Mouse (Mus musculus) liver, embryonic 16.5 days (tissue): Measurements from ENCODE around the gene Tmem198b. TPM values are rescaled to one million over a fixed set of nuclear protein-coding genes. Genes with fewer than 3 reads are reported as not detected.
"Not testable (repeated sequence)": the region's sequence is repeated elsewhere in the genome, so short reads cannot be mapped to it uniquely, and the experiment has no call there.

ENCODE experiments used
- ATAC-seq: fragments of 200-750 bp; cut with Nextera tagmentation; 2 replicates; pipeline ENCODE4 v1.8.0; 2017; ENCODE audit warnings: low read depth, mild to moderate bottlenecking, moderate number of reproducible peaks, moderate library complexity
- H3K27ac ChIP-seq: fragments of 300-500 bp; sonication (generic); 2 replicates; pipeline ENCODE4 v1.5.1; 2014; ENCODE audit warnings: mild to moderate bottlenecking, low read length
- H3K27me3 ChIP-seq: fragments of 300-500 bp; sonication (generic); 2 replicates; pipeline ENCODE4 v1.6.1; 2014; ENCODE audit warnings: low read depth, low read length, mixed read lengths; ENCODE audit not compliant: control insufficient read depth, insufficient read depth
- H3K36me3 ChIP-seq: fragments of 300-500 bp; sonication (generic); 2 replicates; pipeline ENCODE4 v1.6.1; 2014; ENCODE audit warnings: mild to moderate bottlenecking; ENCODE audit not compliant: control insufficient read depth, insufficient read depth
- H3K4me1 ChIP-seq: fragments of 300-500 bp; sonication (generic); 2 replicates; pipeline ENCODE4 v1.6.1; 2014; ENCODE audit warnings: low read depth, low read length, mixed read lengths; ENCODE audit not compliant: control insufficient read depth
- H3K4me2 ChIP-seq: fragments of 300-500 bp; sonication (generic); 2 replicates; pipeline ENCODE4 v1.6.1; 2014; ENCODE audit warnings: low read depth, low read length, mixed read lengths
- H3K4me3 ChIP-seq: fragments of 300-500 bp; sonication (generic); 2 replicates; pipeline ENCODE4 v1.5.1; 2014; ENCODE audit warnings: low read depth, mild to moderate bottlenecking, low read length
- H3K9ac ChIP-seq: fragments of 300-500 bp; sonication (generic); 2 replicates; pipeline ENCODE4 v1.6.1; 2014; ENCODE audit warnings: low read depth, low read length
- H3K9me3 ChIP-seq: fragments of 300-500 bp; sonication (generic); replicated peaks from 2 replicates; pipeline ENCODE4 v1.6.1; 2016; ENCODE audit warnings: low read length; ENCODE audit not compliant: control insufficient read depth
- WGBS: fragments of 180-500 bp; shearing (Covaris S2); extraction: QIAGEN DNeasy Blood & Tissue Kit; methylation state at CpG from one replicate; pipeline ENCODE4 v1.1.7; 2014; ENCODE audit not compliant: insufficient replicate concordance; 5-methylcytosine and 5-hydroxymethylcytosine counted together
- polyA plus RNA-seq: library from polyadenylated mRNA; unstranded; fragments of >200 nt; fragmentation: Nextera tagmentation; extraction: Ambion mirVana; gene quantifications from 2 replicates; pipeline ENCODE4 v1.2.1, GENCODE M21; 2015

The Tmem198b gene
- polyA plus RNA-seq, 1 experiment from 2014 or later: 3.1 TPM

- Histone ChIP-seq H3K4me1 (peaks cover 18% of the 10 kb centered on the region), H3K9ac (no peak overlapping the region), H3K27me3 (no peaks in the 10 kb centered on the region), H3K4me3 (no peak overlapping the region), H3K4me2 (no peak overlapping the region), H3K27ac (no peak overlapping the region), H3K9me3 (no peaks in the 10 kb centered on the region), H3K36me3 (peaks cover 5% of the 10 kb centered on the region)
- ATAC-seq: no peak
- WGBS: 87% methylated on average over 9 of the region's 9 CpGs
These were observed 19.7 kb upstream of the Tmem198b start for GRCm38 (mm10) chr10:128823821-128824220.

DNA sequence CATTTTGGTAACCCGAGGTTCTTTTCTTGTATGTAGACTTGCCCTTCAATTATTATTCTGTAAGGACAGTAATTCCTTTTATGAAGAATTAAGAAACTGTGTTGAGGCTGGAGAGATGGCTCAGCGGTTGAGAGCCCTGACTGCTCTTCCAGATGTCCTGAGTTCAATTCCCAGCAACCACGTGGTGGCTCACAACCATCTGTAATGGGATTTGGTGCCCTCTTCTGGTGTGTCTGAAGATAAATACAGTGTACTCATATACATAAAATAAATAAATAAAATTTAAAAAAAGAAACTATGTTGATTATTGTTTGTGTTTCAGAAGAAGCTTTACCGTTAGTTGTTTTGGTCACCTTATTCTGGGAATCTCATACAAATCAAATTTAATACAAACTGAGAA, 18.9 kb upstream of the Tmem198b start:
- not testable (repeated sequence) for H3K27ac ChIP-seq, H3K27me3 ChIP-seq, H3K9me3 ChIP-seq, H3K36me3 ChIP-seq, ATAC-seq
- H3K4me2 ChIP-seq: peak overlapping the region; percentile 84
- peaks cover 18% of the 10 kb centered on the region for H3K4me1 ChIP-seq
- H3K4me3 ChIP-seq: peak overlapping the region; percentile 91
- H3K9ac ChIP-seq: peak overlapping the region; percentile 82
- WGBS: 72% methylated on average over 4 of the region's 4 CpGs

DNA sequence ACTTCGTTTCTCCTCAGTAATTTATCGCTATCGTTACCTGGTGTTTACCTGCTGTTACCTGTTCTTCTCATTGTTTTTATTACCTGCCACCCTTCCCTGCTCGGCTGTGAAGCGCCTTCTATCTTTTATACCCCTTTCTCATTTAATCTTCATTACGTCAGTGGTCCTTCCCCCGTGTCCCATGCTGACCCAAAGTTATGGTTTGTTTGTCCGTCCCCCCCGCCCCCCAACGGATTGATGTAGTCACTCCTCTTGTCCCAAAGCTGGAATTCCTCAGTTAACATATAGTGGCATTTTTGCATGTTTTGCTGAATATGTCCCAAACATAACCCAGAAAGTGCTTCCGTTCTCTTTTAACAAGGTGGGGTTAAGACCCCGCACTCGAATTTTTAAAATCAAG, 18.0 kb upstream of the Tmem198b start:
- no peak for ATAC-seq
- H3K36me3 ChIP-seq: peaks cover 14% of the 10 kb centered on the region
- 2% methylated on average over 13 of the region's 13 CpGs for WGBS
- H3K4me1 ChIP-seq: peaks cover 18% of the 10 kb centered on the region
- peak overlapping the region; percentile 82 for H3K9ac ChIP-seq
- H3K27ac ChIP-seq: peak overlapping the region; percentile 76
- peak overlapping the region; percentile 84 for H3K4me2 ChIP-seq
- no peaks in the 10 kb centered on the region for H3K9me3 ChIP-seq
- H3K4me3 ChIP-seq: peak overlapping the region; percentile 91
- no peaks in the 10 kb centered on the region for H3K27me3 ChIP-seq

- Histone ChIP-seq H3K4me2 (peak within 1 kb of the TSS; percentile 86), H3K27me3 (no peaks in the 10 kb centered on the region), H3K9me3 (no peaks in the 10 kb centered on the region), H3K4me1 (peaks cover 18% of the 10 kb centered on the region), H3K36me3 (peaks cover 20% of the 10 kb centered on the region), H3K9ac (peak within 1 kb of the TSS; percentile 82), H3K27ac (peak within 1 kb of the TSS; percentile 76), H3K4me3 (peak within 1 kb of the TSS; percentile 91)
- ATAC-seq: peak; percentile 98
- WGBS: under 1% methylated on average over 46 of the region's 46 CpGs
These were observed 17.3 kb upstream of the Tmem198b start, which contains the start of gene Ormdl2 for GRCm38 (mm10) chr10:128821358-128822056. Ormdl2 (minus strand) TSS chr10:128821645.

DNA sequence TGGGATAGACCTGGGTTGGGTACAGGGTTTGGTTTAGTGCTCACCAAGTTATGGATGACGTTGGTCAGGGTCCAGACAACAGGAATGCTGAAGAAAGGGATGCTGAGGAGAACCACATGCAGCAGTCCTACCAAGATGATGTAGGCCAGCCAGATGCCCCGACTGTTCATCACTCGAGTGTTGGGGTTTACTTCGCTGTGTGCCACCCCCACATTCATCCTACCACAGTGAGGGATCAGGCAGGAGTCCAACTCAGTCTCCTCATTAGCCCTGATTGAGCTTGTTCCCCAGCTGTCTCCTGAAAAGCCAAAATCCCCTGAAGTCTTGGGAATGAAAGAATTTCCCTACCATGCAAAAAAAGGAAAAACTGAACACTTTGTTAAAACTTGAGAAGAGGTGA, 16.0 kb upstream of the Tmem198b start:
- Histone ChIP-seq H3K4me1 (peaks cover 18% of the 10 kb centered on the region), H3K9me3 (no peaks in the 10 kb centered on the region), H3K9ac (no peak overlapping the region), H3K36me3 (peaks cover 28% of the 10 kb centered on the region), H3K4me2 (peak overlapping the region; percentile 86), H3K27ac (no peak overlapping the region), H3K4me3 (peak overlapping the region; percentile 91; the same call in 1 of the 2 replicates), H3K27me3 (no peaks in the 10 kb centered on the region)
- 80% methylated on average over 4 of the region's 4 CpGs for WGBS
- ATAC-seq: no peak

DNA sequence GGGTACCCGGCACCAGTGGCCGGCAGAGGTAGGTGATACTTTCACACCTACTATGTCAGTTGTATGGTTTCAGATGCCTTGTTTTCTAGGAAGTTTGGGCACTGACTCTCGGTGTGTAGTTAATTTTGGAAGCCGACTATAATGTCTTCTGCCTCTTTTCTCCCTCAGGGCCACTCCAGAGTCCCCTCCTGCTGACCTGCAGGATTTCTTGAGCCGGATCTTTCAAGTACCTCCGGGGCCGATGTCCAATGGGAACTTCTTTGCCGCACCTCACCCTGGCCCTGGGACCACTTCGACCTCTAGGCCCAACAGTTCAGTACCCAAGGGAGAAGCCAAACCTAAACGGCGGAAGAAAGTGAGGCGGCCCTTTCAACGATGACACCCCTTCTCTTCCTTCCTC, 12.9 kb upstream of the Tmem198b start, which contains the start of gene Sarnp:
TSS of gene Sarnp (plus strand) at position 301 of the 400 bp plus-strand sequence.
- H3K9me3 ChIP-seq: no peaks in the 10 kb centered on the region
- H3K36me3 ChIP-seq: peaks cover 36% of the 10 kb centered on the region
- peaks cover 8% of the 10 kb centered on the region for H3K4me1 ChIP-seq
- no peak within 1 kb of the TSS for H3K4me3 ChIP-seq
- WGBS: 84% methylated on average over 13 of the region's 13 CpGs
- ATAC-seq: no peak
- no peak within 1 kb of the TSS for H3K27ac ChIP-seq
- H3K4me2 ChIP-seq: no peak within 1 kb of the TSS
- H3K27me3 ChIP-seq: no peaks in the 10 kb centered on the region
- no peak within 1 kb of the TSS for H3K9ac ChIP-seq

DNA sequence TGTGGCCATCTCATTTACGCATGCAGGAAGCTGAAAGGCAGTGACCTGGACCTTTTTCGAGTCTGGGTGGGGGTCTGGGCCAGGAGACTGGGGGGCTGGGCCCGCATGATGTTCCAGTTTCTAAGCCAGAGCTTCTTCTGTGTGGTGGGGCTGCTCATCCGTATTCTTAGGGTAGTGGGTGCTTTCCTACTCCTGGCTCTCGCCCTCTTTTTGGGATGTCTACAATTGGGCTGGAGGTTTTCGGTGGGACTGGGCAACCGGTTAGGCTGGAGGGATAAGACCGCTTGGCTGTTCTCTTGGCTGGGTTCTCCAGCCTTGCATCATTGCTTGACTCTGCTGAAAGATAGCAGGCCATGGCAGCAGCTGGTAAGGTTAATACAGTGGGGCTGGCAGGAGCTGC, 2.8 kb upstream of the Tmem198b start:
- peak overlapping the region; percentile 65 for H3K4me3 ChIP-seq
- no peak overlapping the region for H3K27ac ChIP-seq
- no peak for ATAC-seq
- no peaks in the 10 kb centered on the region; the same call in none of the 2 replicates for H3K27me3 ChIP-seq
- peaks cover 36% of the 10 kb centered on the region for H3K4me1 ChIP-seq
- WGBS: 79% methylated on average over 8 of the region's 8 CpGs
- H3K9ac ChIP-seq: peak overlapping the region; percentile 37; the same call in 1 of the 2 replicates
- H3K4me2 ChIP-seq: peak overlapping the region; percentile 69
- H3K9me3 ChIP-seq: no peaks in the 10 kb centered on the region
- no peaks in the 10 kb centered on the region; the same call in 1 of the 2 replicates for H3K36me3 ChIP-seq

DNA sequence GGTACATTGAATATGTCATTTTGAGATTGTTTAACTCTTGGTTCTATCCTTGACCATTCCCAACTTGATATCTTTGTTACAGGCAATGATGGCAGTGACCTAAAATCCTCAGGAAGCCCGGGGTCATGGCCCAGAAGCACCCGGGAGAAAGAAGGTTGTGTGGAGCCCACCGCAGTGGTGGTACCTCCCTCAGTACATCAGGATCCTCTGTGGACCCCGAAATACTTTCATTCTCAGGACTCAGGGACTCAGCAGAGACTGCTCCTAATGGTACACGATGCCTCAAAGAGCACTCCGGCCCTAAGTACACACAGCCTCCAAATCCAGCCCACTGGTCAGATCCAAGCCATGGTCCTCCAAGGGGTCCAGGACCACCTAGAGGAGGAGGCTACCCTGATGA, 1.9 kb upstream of the Tmem198b start:
- Histone ChIP-seq H3K4me1 (peaks cover 36% of the 10 kb centered on the region), H3K27ac (no peak overlapping the region; the same call in 1 of the 2 replicates)

More for the DNA sequence above, 1.9 kb upstream of the Tmem198b start:
- Histone ChIP-seq H3K9ac (peak overlapping the region; percentile 64), H3K4me2 (peak overlapping the region; percentile 69), H3K9me3 (no peaks in the 10 kb centered on the region), H3K27me3 (no peaks in the 10 kb centered on the region; the same call in none of the 2 replicates), H3K4me3 (peak overlapping the region; percentile 65), H3K36me3 (no peaks in the 10 kb centered on the region; the same call in 1 of the 2 replicates)
- WGBS: 52% methylated on average over 6 of the region's 6 CpGs
- ATAC-seq: no peak
